Comparison of ENCODE assay signal across 8 mouse cellular contexts in the genomic region with DNA sequence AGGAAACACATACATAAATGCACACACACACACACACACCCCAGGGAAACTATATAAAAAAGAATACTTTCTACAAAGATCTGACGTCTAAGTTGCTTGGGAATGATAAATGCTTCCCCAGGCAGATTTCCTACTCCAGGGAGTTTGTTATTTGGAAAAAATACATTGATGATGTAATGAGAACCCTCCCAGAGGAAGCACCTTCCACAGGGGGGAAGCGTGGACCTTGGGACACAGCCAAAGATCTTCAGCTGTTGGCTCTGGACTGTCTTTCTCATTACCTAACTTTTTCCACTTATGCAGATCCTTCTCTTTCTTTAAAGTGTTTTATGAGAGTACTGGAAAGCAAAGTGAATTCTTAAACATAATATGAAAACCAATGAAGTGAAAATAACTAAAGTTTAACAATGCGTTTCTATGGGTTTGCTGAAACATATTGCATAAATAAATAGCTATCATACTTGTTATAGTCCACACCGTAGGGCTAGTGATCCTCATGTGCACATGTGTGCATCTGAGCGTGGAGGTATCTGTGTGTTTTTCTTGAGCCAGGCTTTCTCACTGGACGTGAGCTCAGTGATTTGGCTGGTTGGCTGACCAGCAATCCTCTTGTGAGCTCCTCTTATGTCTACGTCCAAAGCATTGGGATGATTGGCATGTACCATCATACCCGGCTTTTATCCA. TPM values are rescaled to one million over a fixed set of nuclear protein-coding genes. Genes with fewer than 3 reads are reported as not detected.
DNase-seq lines count a peak whose midpoint lies in the region; ATAC-seq and TF ChIP-seq lines count a peak whose summit lies in the region.
"Had no signal": no experiment of that assay in that cellular context is flagged by ENCODE, and none has a peak within 500 bp of the region (broad histone marks: within the 10 kb centered on the region; RNA-seq: fewer than 3 reads in every experiment).

No protein-coding gene starts in this region.

- DNase-seq in adrenal gland, postnatal 25 days = peak; percentile 18
- peak; percentile 45 for DNase-seq in gastrocnemius, postnatal 10 days
- DNase-seq in heart, postnatal 36 days = peak; percentile 34 to 50
- peak; percentile 77 for DNase-seq in lung, embryonic 14.5 days
- no peak for DNase-seq in neural tube, embryonic 10.5 days (ENCODE audit: extremely low spot score, low spot score)

- H3K4me1 ChIP-seq in lung, embryonic 14.5 days (ENCODE audit: insufficient read depth) = peaks cover 31% of the 10 kb centered on the region
- H3K4me1 ChIP-seq in forebrain, embryonic 13.5 days = no peaks in the 10 kb centered on the region
- H3K4me1 ChIP-seq: forebrain, embryonic 12.5 days had no signal

- H3K4me3 ChIP-seq in lung, embryonic 14.5 days (ENCODE audit: low read depth, low read length) = no peak overlapping the region
- H3K4me3 ChIP-seq in forebrain, embryonic 13.5 days = no peak overlapping the region
- H3K4me3 ChIP-seq: forebrain, embryonic 12.5 days had no signal

- H3K9ac ChIP-seq in lung, embryonic 14.5 days = no peak overlapping the region
- H3K9ac ChIP-seq in forebrain, embryonic 13.5 days = no peak overlapping the region
- H3K9ac ChIP-seq: forebrain, embryonic 12.5 days had no signal

- no peaks in the 10 kb centered on the region for H3K36me3 ChIP-seq in lung, embryonic 14.5 days (ENCODE audit: insufficient read depth)
- H3K36me3 ChIP-seq in forebrain, embryonic 13.5 days (ENCODE audit: poor library complexity, severe bottlenecking) = no peaks in the 10 kb centered on the region
- H3K36me3 ChIP-seq: forebrain, embryonic 12.5 days had no signal

- no peak overlapping the region; the same call in 1 of the 2 replicates for H3K27ac ChIP-seq in lung, embryonic 14.5 days (ENCODE audit: low read depth)
- no peak overlapping the region for H3K27ac ChIP-seq in forebrain, embryonic 13.5 days
- H3K27ac ChIP-seq: forebrain, embryonic 12.5 days had no signal

- TF ChIP-seq CTCF in lung, embryonic 14.5 days (IDR thresholded peaks at IDR 0.05; ENCODE audit: low read depth) = no peak

- H3K4me2 ChIP-seq in lung, embryonic 14.5 days = no peak overlapping the region
- no peak overlapping the region for H3K4me2 ChIP-seq in forebrain, embryonic 13.5 days
- H3K4me2 ChIP-seq: forebrain, embryonic 12.5 days had no signal

- intact Hi-C loops in heart, postnatal 36 days (cut with DNase I) = loop anchor here (2.0 kb wide), 1 partner anchor 78 kb away; no protein-coding TSS in a partner anchor

- H3K9me3 ChIP-seq in lung, embryonic 14.5 days (ENCODE audit: low read depth, low read length) = no peaks in the 10 kb centered on the region
- H3K9me3 ChIP-seq in forebrain, embryonic 13.5 days (replicated peaks) = no peaks in the 10 kb centered on the region
- H3K9me3 ChIP-seq: forebrain, embryonic 12.5 days had no signal

- H3K27me3 ChIP-seq in lung, embryonic 14.5 days (ENCODE audit: insufficient read depth, low read length) = no peaks in the 10 kb centered on the region
- no peaks in the 10 kb centered on the region for H3K27me3 ChIP-seq in forebrain, embryonic 13.5 days
- H3K27me3 ChIP-seq: forebrain, embryonic 12.5 days had no signal

- 62% methylated on average over 8 of the region's 8 CpGs for WGBS in lung, embryonic 14.5 days
- 77% methylated on average over 8 of the region's 8 CpGs for WGBS in forebrain, embryonic 13.5 days

- no peak for ATAC-seq in lung, embryonic 14.5 days (ENCODE audit: insufficient read depth)
- no peak for ATAC-seq in forebrain, embryonic 13.5 days
- ATAC-seq in erythroblast, adult 5-6 weeks (replicated peaks; ENCODE audit: low FRiP score, poor library complexity, severe bottlenecking) = no peak

RNA-seq across cellular contexts. Expression of a gene that starts 30.7 kb away (rescaled TPM):
- 52.2 and 68.2 TPM in 2 replicates for total RNA-seq in adrenal gland, postnatal 25 days (2021)
- total RNA-seq in gastrocnemius, postnatal 10 days (2021) = 10 to 100 TPM; 28.5 to 38.6 TPM
- 10 to 100 TPM; 14.8 to 16.4 TPM for total RNA-seq in heart, postnatal 36 days (2021)
- polyA plus RNA-seq in lung, embryonic 14.5 days (2014; fragmentation: Nextera tagmentation; extraction: Ambion mirVana) = 47.3 and 48.0 TPM in 2 replicates
- 11.3 and 13.2 TPM in 2 replicates for polyA plus RNA-seq in forebrain, embryonic 13.5 days (2015; fragmentation: Nextera tagmentation; extraction: Ambion mirVana)
- 1.3 TPM in 1 of 2 replicates, not detected in the other for total RNA-seq in erythroblast, adult 5-6 weeks (2015; ENCODE audit: low replicate concordance)
- 0.26 TPM in 1 of 2 replicates, not detected in the other for total RNA-seq in erythroblast, adult 5-6 weeks (2017; ENCODE audit: low replicate concordance)

Comparison
In these comparisons a context has a peak if more than half of its experiments do, and no peak if none do; other contexts are left out.
1. RNA of a gene that starts 30.7 kb away (total RNA-seq): 52.2 to 68.2 TPM in adrenal gland, postnatal 25 days, 28.5 to 38.6 TPM in gastrocnemius, postnatal 10 days and 14.8 to 16.4 TPM in heart, postnatal 36 days; 0.26 to 1.3 TPM in erythroblast, adult 5-6 weeks; every median in the first group is over 4 times any median in the second.